Mouse (Mus musculus): ENCODE data around the gene Gm17535. TPM values are rescaled to one million over a fixed set of nuclear protein-coding genes. Genes with fewer than 3 reads are reported as not detected.
A peak's percentile ranks its signal among the peaks of the same experiment; 100 is the strongest.
"Not testable (repeated sequence)": the region's sequence is repeated elsewhere in the genome, so short reads cannot be mapped to it uniquely, and the experiment has no call there.

Gm17535 gene
- total RNA-seq (2014; rRNA removed), result not detected in 2 replicates
- not detected in 2 replicates for polyA plus RNA-seq (2015; fragmentation: Nextera tagmentation; extraction: Ambion mirVana)

GRCm38 (mm10) chr9:3034299-3034698 is at the start of gene Gm17535:
Gm17535 (plus strand) TSS chr9:3034599.
- H3K4me2 ChIP-seq (ENCODE audit: low read depth, low read length); H3K27ac ChIP-seq; ATAC-seq; DNase-seq (ENCODE audit: low spot score); H3K9ac ChIP-seq (replicated peaks; ENCODE audit: low read length); H3K36me3 ChIP-seq (ENCODE audit: insufficient read depth, low read length); H3K9me3 ChIP-seq (ENCODE audit: low read length); H3K4me3 ChIP-seq (ENCODE audit: low read length); H3K4me1 ChIP-seq (ENCODE audit: insufficient read depth, low read length); H3K27me3 ChIP-seq (ENCODE audit: insufficient read depth, low read length): not testable (repeated sequence)
- WGBS, result no CpG with 5 or more reads among the region's 8 CpGs

DNA sequence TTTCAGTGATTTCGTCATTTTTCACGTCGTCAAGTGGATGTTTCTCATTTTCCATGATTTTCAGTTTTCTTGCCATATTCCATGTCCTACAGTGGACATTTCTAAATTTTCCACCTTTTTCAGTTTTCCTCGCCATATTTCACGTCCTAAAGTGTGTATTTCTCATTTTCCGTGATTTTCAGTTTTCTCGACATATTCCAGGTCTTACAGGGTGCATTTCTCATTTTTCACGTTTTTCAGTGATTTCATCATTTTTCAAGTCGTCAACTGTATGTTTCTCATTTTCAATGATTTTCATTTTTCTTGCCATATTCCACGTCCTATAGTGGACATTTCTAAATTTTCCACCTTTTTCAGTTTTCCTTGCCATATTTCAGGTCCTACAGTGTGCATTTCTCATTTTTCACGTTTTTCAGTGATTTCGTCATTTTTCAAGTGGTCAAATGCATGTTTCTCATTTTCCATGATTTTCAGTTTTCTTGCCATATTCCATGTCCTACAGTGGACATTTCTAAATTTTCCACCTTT is 33.9 kb upstream of the Gm17535 start, which contains the start of gene Gm10722:
Gm10722 (plus strand) TSS at position 478 of the 528 bp plus-strand sequence.
- H3K4me1 ChIP-seq (ENCODE audit: insufficient read depth, low read length); H3K9ac ChIP-seq (replicated peaks; ENCODE audit: low read length); H3K4me3 ChIP-seq (ENCODE audit: low read length); H3K4me2 ChIP-seq (ENCODE audit: low read depth, low read length); ATAC-seq; H3K27ac ChIP-seq; H3K9me3 ChIP-seq (ENCODE audit: low read length); H3K27me3 ChIP-seq (ENCODE audit: insufficient read depth, low read length); H3K36me3 ChIP-seq (ENCODE audit: insufficient read depth, low read length): not testable (repeated sequence)
- DNase-seq (ENCODE audit: low spot score), result peak; percentile 46
- 71% methylated on average over 12 of the region's 12 CpGs for WGBS

- not testable (repeated sequence) for DNase-seq (ENCODE audit: low spot score); H3K4me3 ChIP-seq (ENCODE audit: low read length); H3K4me1 ChIP-seq (ENCODE audit: insufficient read depth, low read length); H3K4me2 ChIP-seq (ENCODE audit: low read depth, low read length); H3K27ac ChIP-seq; H3K36me3 ChIP-seq (ENCODE audit: insufficient read depth, low read length); ATAC-seq; H3K9ac ChIP-seq (replicated peaks; ENCODE audit: low read length); H3K27me3 ChIP-seq (ENCODE audit: insufficient read depth, low read length); H3K9me3 ChIP-seq (ENCODE audit: low read length)
- WGBS, result 64% methylated on average over 8 of the region's 8 CpGs
Observed at GRCm38 (mm10) chr9:3001006-3001405, 33.4 kb upstream of the Gm17535 start.

DNA sequence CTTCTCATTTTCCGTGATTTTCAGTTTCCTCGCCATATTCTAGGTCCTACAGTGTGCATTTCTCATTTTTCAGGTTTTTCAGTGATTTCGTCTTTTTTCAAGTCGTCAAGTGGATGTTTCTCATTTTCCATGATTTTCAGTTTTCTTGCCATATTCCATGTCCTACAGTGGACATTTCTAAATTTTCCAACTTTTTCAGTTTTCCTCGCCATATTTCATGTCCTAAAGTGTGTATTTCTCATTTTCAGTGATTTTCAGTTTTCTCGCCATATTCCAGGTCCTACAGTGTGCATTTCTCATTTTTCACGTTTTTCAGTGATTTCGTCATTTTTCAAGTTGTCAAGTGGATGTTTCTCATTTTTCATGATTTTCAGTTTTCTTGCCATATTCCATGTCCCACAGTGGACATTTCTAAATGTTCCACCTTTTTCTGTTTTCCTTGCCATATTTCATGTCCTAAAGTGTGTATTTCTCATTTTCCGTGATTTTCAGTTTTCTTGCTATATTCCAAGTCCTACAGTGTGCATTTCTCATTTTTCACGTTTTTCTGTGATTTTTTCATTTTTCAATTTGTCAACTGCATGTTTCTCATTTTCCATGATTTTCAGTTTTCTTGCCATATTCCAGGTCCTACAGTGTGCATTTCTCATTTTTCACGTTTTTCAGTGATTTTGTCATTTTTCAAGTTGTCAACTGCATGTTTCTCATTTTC is 32.3 kb upstream of the Gm17535 start:
- WGBS, result 54% methylated on average over 8 of the region's 11 CpGs
- H3K27me3 ChIP-seq (ENCODE audit: insufficient read depth, low read length), result not testable (repeated sequence)

GRCm38 (mm10) chr9:3002794-3003396 is 31.5 kb upstream of the Gm17535 start, which contains the start of gene Gm11168:
Gm11168 (plus strand) TSS chr9:3003346.
- DNase-seq (ENCODE audit: low spot score); H3K27ac ChIP-seq; H3K9me3 ChIP-seq (ENCODE audit: low read length); ATAC-seq; H3K27me3 ChIP-seq (ENCODE audit: insufficient read depth, low read length); H3K4me2 ChIP-seq (ENCODE audit: low read depth, low read length); H3K4me3 ChIP-seq (ENCODE audit: low read length); H3K4me1 ChIP-seq (ENCODE audit: insufficient read depth, low read length); H3K9ac ChIP-seq (replicated peaks; ENCODE audit: low read length); H3K36me3 ChIP-seq (ENCODE audit: insufficient read depth, low read length): not testable (repeated sequence)
- WGBS, result 67% methylated on average over 6 of the region's 14 CpGs

More for the DNA sequence above, 32.3 kb upstream of the Gm17535 start:
- H3K4me2 ChIP-seq (ENCODE audit: low read depth, low read length); H3K36me3 ChIP-seq (ENCODE audit: insufficient read depth, low read length); H3K9ac ChIP-seq (replicated peaks; ENCODE audit: low read length); H3K4me1 ChIP-seq (ENCODE audit: insufficient read depth, low read length); H3K4me3 ChIP-seq (ENCODE audit: low read length); H3K9me3 ChIP-seq (ENCODE audit: low read length); H3K27ac ChIP-seq: not testable (repeated sequence)
- ATAC-seq (peak; percentile 89), DNase-seq (ENCODE audit: low spot score) (peak; percentile 17)

- H3K9me3 ChIP-seq (ENCODE audit: low read length); H3K4me3 ChIP-seq (ENCODE audit: low read length); H3K36me3 ChIP-seq (ENCODE audit: insufficient read depth, low read length); H3K27ac ChIP-seq; DNase-seq (ENCODE audit: low spot score); ATAC-seq; H3K4me2 ChIP-seq (ENCODE audit: low read depth, low read length); H3K4me1 ChIP-seq (ENCODE audit: insufficient read depth, low read length); H3K27me3 ChIP-seq (ENCODE audit: insufficient read depth, low read length); H3K9ac ChIP-seq (replicated peaks; ENCODE audit: low read length): not testable (repeated sequence)
- 87% methylated on average over 1 of the region's 5 CpGs for WGBS
Observed at GRCm38 (mm10) chr9:3006179-3006578, 28.2 kb upstream of the Gm17535 start.

DNA sequence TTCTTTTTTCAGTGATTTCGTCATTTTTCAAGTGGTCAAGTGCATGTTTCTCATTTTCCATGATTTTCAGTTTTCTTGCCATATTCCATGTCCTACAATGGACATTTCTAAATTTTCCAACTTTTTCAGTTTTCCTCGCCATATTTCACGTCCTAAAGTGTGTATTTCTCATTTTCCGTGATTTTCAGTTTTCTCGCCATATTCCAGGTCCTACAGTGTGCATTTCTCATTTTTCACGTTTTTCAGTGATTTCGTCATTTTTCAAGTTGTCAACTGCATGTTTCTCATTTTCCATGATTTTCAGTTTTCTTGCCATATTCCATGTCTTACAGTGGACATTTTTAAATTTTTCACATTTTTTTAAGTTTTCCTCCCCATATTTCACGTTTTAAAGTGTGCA is 27.8 kb upstream of the Gm17535 start:
- not testable (repeated sequence) for H3K9ac ChIP-seq (replicated peaks; ENCODE audit: low read length); H3K9me3 ChIP-seq (ENCODE audit: low read length); H3K4me2 ChIP-seq (ENCODE audit: low read depth, low read length); DNase-seq (ENCODE audit: low spot score); H3K4me3 ChIP-seq (ENCODE audit: low read length); H3K27me3 ChIP-seq (ENCODE audit: insufficient read depth, low read length); H3K4me1 ChIP-seq (ENCODE audit: insufficient read depth, low read length); H3K27ac ChIP-seq; H3K36me3 ChIP-seq (ENCODE audit: insufficient read depth, low read length)
- 70% methylated on average over 7 of the region's 8 CpGs for WGBS
- peak; percentile 81 for ATAC-seq

DNA sequence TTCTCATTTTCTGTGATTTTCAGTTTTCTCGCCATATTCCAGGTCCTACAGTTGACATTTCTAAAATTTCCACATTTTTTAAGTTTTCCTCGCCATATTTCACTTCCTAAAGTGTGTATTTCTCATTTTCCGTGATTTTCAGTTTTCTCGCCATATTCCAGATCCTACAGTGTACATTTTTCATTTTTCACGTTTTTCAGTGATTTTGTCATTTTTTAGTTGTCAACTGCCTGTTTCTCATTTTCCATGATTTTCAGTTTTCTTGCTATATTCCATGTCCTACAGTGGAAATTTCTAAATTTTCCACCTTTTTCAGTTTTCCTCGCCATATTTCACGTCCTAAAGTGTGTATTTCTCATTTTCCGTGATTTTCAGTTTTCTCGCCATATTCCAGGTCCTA is 27.1 kb upstream of the Gm17535 start:
- 74% methylated on average over 7 of the region's 9 CpGs for WGBS
- H3K4me1 ChIP-seq (ENCODE audit: insufficient read depth, low read length); H3K27ac ChIP-seq; H3K4me3 ChIP-seq (ENCODE audit: low read length); H3K9ac ChIP-seq (replicated peaks; ENCODE audit: low read length); H3K4me2 ChIP-seq (ENCODE audit: low read depth, low read length); H3K27me3 ChIP-seq (ENCODE audit: insufficient read depth, low read length); H3K9me3 ChIP-seq (ENCODE audit: low read length); H3K36me3 ChIP-seq (ENCODE audit: insufficient read depth, low read length): not testable (repeated sequence)
- ATAC-seq (0 out of 2 replicates have a peak, but pooled peaks have one; percentile 25), DNase-seq (ENCODE audit: low spot score) (peak; percentile 10)

GRCm38 (mm10) chr9:3009331-3009730 is 25.1 kb upstream of the Gm17535 start:
- not testable (repeated sequence) for H3K9ac ChIP-seq (replicated peaks; ENCODE audit: low read length); H3K36me3 ChIP-seq (ENCODE audit: insufficient read depth, low read length); H3K4me2 ChIP-seq (ENCODE audit: low read depth, low read length); H3K27ac ChIP-seq; DNase-seq (ENCODE audit: low spot score); H3K9me3 ChIP-seq (ENCODE audit: low read length); H3K27me3 ChIP-seq (ENCODE audit: insufficient read depth, low read length); H3K4me3 ChIP-seq (ENCODE audit: low read length); H3K4me1 ChIP-seq (ENCODE audit: insufficient read depth, low read length)
- no CpG with 5 or more reads among the region's 5 CpGs for WGBS
- ATAC-seq, result peak; percentile 62; the same call in 1 of the 2 replicates

All from hindbrain, postnatal 0 days (tissue).